Mouse (Mus musculus): ENCODE measurements at regions not wholly inside any gene's neighbourhood (a gene's known extent, or its start where the extent isn't known, plus 50 kb on each side); places are given as distances from the start of the nearest gene placed in this dataset.
A peak's percentile ranks its signal among the peaks of the same experiment; 100 is the strongest.

GRCm38 (mm10) chr15:41973263-41973662 is 1839.1 kb downstream of the 9330182O14Rik start:
- TF ChIP-seq POLR2A (IDR thresholded peaks at IDR 0.05; ENCODE audit: borderline replicate concordance, control insufficient read depth, low read depth, low read length): no peak
- peak; percentile 77 for TF ChIP-seq CTCF (IDR thresholded peaks at IDR 0.05; ENCODE audit: control insufficient read depth, insufficient read depth, low read length)
